Mouse (Mus musculus) lung, adult 2 months (tissue): ENCODE results near the gene Faap100.

ENCODE experiments used
- CTCF ChIP-seq: fragments of 200-500 bp; IDR thresholded peaks from 2 replicates; pipeline ENCODE4 v1.5.1; 2011; ENCODE audit warnings: mild to moderate bottlenecking, low read length, control low read depth; ENCODE audit not compliant: insufficient read depth
- POLR2A ChIP-seq: fragments of 200-500 bp; IDR thresholded peaks from 2 replicates; pipeline ENCODE4 v1.6.1; 2011; ENCODE audit warnings: low read depth, mild to moderate bottlenecking, control low read depth, low read length, borderline replicate concordance; ENCODE audit errors: extremely low read depth

DNA sequence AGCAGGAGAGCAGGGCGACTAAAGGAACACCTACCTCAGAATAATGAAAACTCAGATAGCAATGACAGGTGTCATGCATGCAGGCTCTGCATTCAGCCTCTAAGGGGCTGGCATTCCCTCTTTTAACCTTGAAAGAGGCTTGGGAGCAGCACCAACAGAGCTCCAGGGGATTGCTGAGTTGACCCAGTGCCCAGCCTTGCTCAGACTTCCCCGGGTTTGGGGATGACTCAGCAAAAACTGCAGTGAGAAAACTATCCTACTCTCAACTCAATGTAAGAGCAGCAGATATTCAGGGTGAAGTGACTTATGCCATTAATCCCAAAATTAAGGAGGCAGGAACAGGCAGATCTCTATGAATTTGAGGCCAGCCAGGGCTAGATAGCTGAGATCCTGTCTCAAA lies 8.6 kb upstream of the Faap100 start:
- TF ChIP-seq CTCF (no peak), POLR2A (no peak)
